Mouse (Mus musculus): ENCODE measurements around the gene Efnb2. TPM values are rescaled to one million over a fixed set of nuclear protein-coding genes. Genes with fewer than 3 reads are reported as not detected.

Efnb2 gene
- total RNA-seq, 4 experiments from 2014 or later: 10.4 to 25.9 (median 21.3) TPM

GRCm38 (mm10) chr8:8568215-8568773 lies 92.7 kb downstream of the Efnb2 start:
- DNase-seq: no peak

Small RNA genes within 50 kb of the gene (microRNA-seq; reads per million reads assigned to microRNA genes)
- 0.53 to 1.0 reads per million in 2 experiments for gene Mir7654

Other genes with a start within 250 kb of the Efnb2 start
- gene Arglu1, start 29.3 kb upstream of the Efnb2 start, total RNA-seq (2022): 100 to 1,000 TPM in 1 of 4 experiments, 10 to 100 TPM in 3; 44.0 to 126 (median 89.0) TPM